Mouse (Mus musculus) liver, postnatal 0 days (tissue): ENCODE data around the gene Prkca. TPM values are rescaled to one million over a fixed set of nuclear protein-coding genes. Genes with fewer than 3 reads are reported as not detected.

ENCODE experiments used
- ATAC-seq: fragments of 200-750 bp; cut with Nextera tagmentation; 2 replicates; pipeline ENCODE4 v1.8.0; 2017; ENCODE audit warnings: mild to moderate bottlenecking, moderate library complexity
- DNase-seq: peaks from one replicate; pipeline ENCODE4 v3.0.0-alpha.2; 2016
- H3K27ac ChIP-seq: fragments of 300-500 bp; sonication (generic); 2 replicates; pipeline ENCODE4 v1.5.1; 2014; ENCODE audit warnings: antibody characterized with exemption, moderate library complexity, mild to moderate bottlenecking, low read depth
- H3K27me3 ChIP-seq: fragments of 300-500 bp; sonication (generic); 2 replicates; pipeline ENCODE4 v1.6.1; 2014; ENCODE audit warnings: low read length, control low read depth, mixed read lengths; ENCODE audit not compliant: insufficient read depth
- H3K36me3 ChIP-seq: fragments of 300-500 bp; sonication (generic); replicated peaks from 2 replicates; pipeline ENCODE4 v1.6.1; 2014; ENCODE audit warnings: mild to moderate bottlenecking, control low read depth, low read length, moderate library complexity, mixed read lengths; ENCODE audit not compliant: insufficient read depth
- H3K4me1 ChIP-seq: fragments of 300-500 bp; sonication (generic); 2 replicates; pipeline ENCODE4 v1.6.1; 2014; ENCODE audit warnings: antibody characterized with exemption, mild to moderate bottlenecking, control low read depth; ENCODE audit not compliant: insufficient read depth
- H3K4me2 ChIP-seq: fragments of 300-500 bp; sonication (generic); 2 replicates; pipeline ENCODE4 v1.6.1; 2014; ENCODE audit warnings: low read depth, mild to moderate bottlenecking, low read length, moderate library complexity, mixed read lengths
- H3K4me3 ChIP-seq: fragments of 300-500 bp; sonication (generic); 2 replicates; pipeline ENCODE4 v1.5.1; 2014; ENCODE audit warnings: low read depth, low read length
- H3K9ac ChIP-seq: fragments of 300-500 bp; sonication (generic); replicated peaks from 2 replicates; pipeline ENCODE4 v1.6.1; 2014; ENCODE audit warnings: mild to moderate bottlenecking, moderate library complexity
- H3K9me3 ChIP-seq: fragments of 300-500 bp; sonication (generic); 2 replicates; pipeline ENCODE4 v1.6.1; 2016; ENCODE audit warnings: mild to moderate bottlenecking, control low read depth, low read length, mixed read lengths
- CTCF ChIP-seq: sonication (generic); IDR thresholded peaks from 2 replicates; pipeline ENCODE4 v1.5.1; 2016; ENCODE audit warnings: antibody characterized with exemption, low read depth
- EP300 ChIP-seq: IDR thresholded peaks from 2 replicates; pipeline ENCODE4 v1.6.1; 2016; ENCODE audit warnings: antibody characterized with exemption, low read depth, mild to moderate bottlenecking
- WGBS: fragments of 180-500 bp; shearing (Covaris S2); extraction: QIAGEN DNeasy Blood & Tissue Kit; methylation state at CpG from one replicate; pipeline ENCODE4 v1.1.7; 2014; ENCODE audit not compliant: insufficient replicate concordance; 5-methylcytosine and 5-hydroxymethylcytosine counted together
- polyA plus RNA-seq: library from polyadenylated mRNA; unstranded; fragments of >200 nt; fragmentation: Nextera tagmentation; extraction: Ambion mirVana; gene quantifications from 2 replicates; pipeline ENCODE4 v1.2.1, GENCODE M21; 2015

Prkca gene
- polyA plus RNA-seq, 1 experiment from 2014 or later, result 3.0 TPM

- Histone ChIP-seq H3K4me3 (no peak overlapping the region), H3K27ac (no peak overlapping the region), H3K4me2 (no peak overlapping the region), H3K36me3 (no peaks in the 10 kb centered on the region), H3K27me3 (no peaks in the 10 kb centered on the region), H3K9me3 (no peaks in the 10 kb centered on the region), H3K4me1 (peaks cover 18% of the 10 kb centered on the region), H3K9ac (no peak overlapping the region)
- TF ChIP-seq EP300, result no peak
- no peak for TF ChIP-seq CTCF
- 85% methylated on average over 7 of the region's 7 CpGs for WGBS
- DNase-seq (no peak), ATAC-seq (no peak)
Observed at GRCm38 (mm10) chr11:108216064-108216463, 127.7 kb downstream of the Prkca start.

- DNase-seq, result no peak
- TF ChIP-seq CTCF, result no peak
- no peak for TF ChIP-seq EP300
- H3K27ac ChIP-seq, result no peak overlapping the region
Observed at GRCm38 (mm10) chr11:108215466-108215865, 128.3 kb downstream of the Prkca start.

GRCm38 (mm10) chr11:108214521-108215223, 129.1 kb downstream of the Prkca start:
- Histone ChIP-seq H3K9ac (no peak overlapping the region), H3K36me3 (no peaks in the 10 kb centered on the region), H3K27me3 (no peaks in the 10 kb centered on the region), H3K27ac (no peak overlapping the region), H3K9me3 (no peaks in the 10 kb centered on the region), H3K4me3 (no peak overlapping the region), H3K4me2 (peak overlapping the region; percentile 15; the same call in 1 of the 2 replicates), H3K4me1 (peaks cover 31% of the 10 kb centered on the region)
- ATAC-seq, result no peak
- DNase-seq, result no peak
- no peak for TF ChIP-seq CTCF
- WGBS, result 63% methylated on average over 11 of the region's 11 CpGs

More at GRCm38 (mm10) chr11:108215466-108215865, 128.3 kb downstream of the Prkca start:
- 65% methylated on average over 8 of the region's 8 CpGs for WGBS
- H3K4me2 ChIP-seq, result no peak overlapping the region
- peaks cover 24% of the 10 kb centered on the region for H3K4me1 ChIP-seq
- H3K9me3 ChIP-seq, result no peaks in the 10 kb centered on the region
- no peaks in the 10 kb centered on the region for H3K27me3 ChIP-seq
- no peak for ATAC-seq
- H3K36me3 ChIP-seq, result no peaks in the 10 kb centered on the region
- H3K9ac ChIP-seq, result no peak overlapping the region
- no peak overlapping the region for H3K4me3 ChIP-seq

- no peak overlapping the region for H3K27ac ChIP-seq
- TF ChIP-seq CTCF, result no peak
- TF ChIP-seq EP300, result no peak
- H3K9me3 ChIP-seq, result no peaks in the 10 kb centered on the region
- 85% methylated on average over 10 of the region's 10 CpGs for WGBS
- peaks cover 31% of the 10 kb centered on the region for H3K4me1 ChIP-seq
- DNase-seq (no peak), ATAC-seq (no peak)
- no peak overlapping the region for H3K9ac ChIP-seq
- H3K36me3 ChIP-seq, result no peaks in the 10 kb centered on the region
- H3K27me3 ChIP-seq, result no peaks in the 10 kb centered on the region
- H3K4me3 ChIP-seq, result no peak overlapping the region
- no peak overlapping the region for H3K4me2 ChIP-seq
Observed at GRCm38 (mm10) chr11:108213783-108214182, 129.9 kb downstream of the Prkca start.

- Histone ChIP-seq H3K9me3 (no peaks in the 10 kb centered on the region), H3K4me1 (peaks cover 31% of the 10 kb centered on the region), H3K27ac (no peak overlapping the region), H3K4me3 (no peak overlapping the region), H3K27me3 (no peaks in the 10 kb centered on the region), H3K4me2 (no peak overlapping the region), H3K36me3 (no peaks in the 10 kb centered on the region), H3K9ac (no peak overlapping the region)
- no peak for DNase-seq
- no peak for ATAC-seq
- WGBS, result 84% methylated on average over 5 of the region's 5 CpGs
- TF ChIP-seq EP300 (no peak), CTCF (no peak)
Observed at GRCm38 (mm10) chr11:108212638-108213037, 131.1 kb downstream of the Prkca start.

GRCm38 (mm10) chr11:108212030-108212429, 131.7 kb downstream of the Prkca start:
- ATAC-seq, result no peak
- Histone ChIP-seq H3K27ac (no peak overlapping the region), H3K9me3 (no peaks in the 10 kb centered on the region), H3K9ac (no peak overlapping the region), H3K4me1 (peaks cover 28% of the 10 kb centered on the region), H3K27me3 (no peaks in the 10 kb centered on the region), H3K4me3 (no peak overlapping the region), H3K36me3 (no peaks in the 10 kb centered on the region), H3K4me2 (no peak overlapping the region)
- WGBS, result 83% methylated on average over 6 of the region's 6 CpGs
- no peak for DNase-seq
- no peak for TF ChIP-seq CTCF
- TF ChIP-seq EP300, result no peak
